Mouse (Mus musculus): ENCODE measurements around the gene Rhoc. TPM values are rescaled to one million over a fixed set of nuclear protein-coding genes. Genes with fewer than 3 reads are reported as not detected.
"Not testable (repeated sequence)": the region's sequence is repeated elsewhere in the genome, so short reads cannot be mapped to it uniquely, and the experiment has no call there.

The Rhoc gene
- polyA plus RNA-seq (2012; rRNA removed): 30.6 and 31.2 TPM in 2 replicates

DNA sequence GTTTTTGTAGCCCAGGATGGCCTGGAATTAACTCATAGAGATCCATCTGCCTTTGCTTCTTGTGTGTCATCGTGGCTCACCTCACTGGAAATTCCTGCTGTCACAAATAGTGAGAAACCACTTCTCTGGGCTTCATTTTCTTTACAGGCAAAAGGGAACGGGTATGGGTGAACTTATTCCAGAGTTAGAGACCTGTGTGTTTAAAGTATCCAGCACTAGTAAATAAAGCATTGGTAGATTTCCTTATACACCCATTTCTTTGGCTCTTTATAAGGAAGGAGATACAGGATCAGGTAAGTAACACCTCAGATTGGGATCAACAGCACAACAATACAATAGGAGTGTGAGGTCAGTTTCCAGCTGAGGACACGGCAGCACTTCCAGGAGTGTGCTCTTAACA, at the start of gene Rhoc:
Rhoc (plus strand) TSS at position 301 of the 400 bp plus-strand sequence.
- H3K4me3 ChIP-seq (replicated peaks; ENCODE audit: insufficient read depth, low read depth, low read length): peak within 1 kb of the TSS; percentile 54
- 49% methylated on average over 3 of the region's 3 CpGs for WGBS
- DNase-seq: no peak
- no peak for TF ChIP-seq POLR2A (IDR thresholded peaks at IDR 0.05; ENCODE audit: borderline replicate concordance, insufficient read depth, low read length)
- TF ChIP-seq CTCF (IDR thresholded peaks at IDR 0.05; ENCODE audit: borderline replicate concordance, insufficient read depth, low read depth, low read length): no peak
- H3K27me3 ChIP-seq (ENCODE audit: control insufficient read depth, insufficient read depth, low read length): peaks cover 2% of the 10 kb centered on the region; the same call in 1 of the 2 replicates
- peaks cover 3% of the 10 kb centered on the region; the same call in 1 of the 2 replicates for H3K4me1 ChIP-seq (ENCODE audit: control insufficient read depth, insufficient read depth, low read length)
- H3K27ac ChIP-seq (ENCODE audit: insufficient read depth, low read length): 0 out of 2 replicates have a peak within 1 kb of the TSS, but pooled peaks have one; percentile 50

DNA sequence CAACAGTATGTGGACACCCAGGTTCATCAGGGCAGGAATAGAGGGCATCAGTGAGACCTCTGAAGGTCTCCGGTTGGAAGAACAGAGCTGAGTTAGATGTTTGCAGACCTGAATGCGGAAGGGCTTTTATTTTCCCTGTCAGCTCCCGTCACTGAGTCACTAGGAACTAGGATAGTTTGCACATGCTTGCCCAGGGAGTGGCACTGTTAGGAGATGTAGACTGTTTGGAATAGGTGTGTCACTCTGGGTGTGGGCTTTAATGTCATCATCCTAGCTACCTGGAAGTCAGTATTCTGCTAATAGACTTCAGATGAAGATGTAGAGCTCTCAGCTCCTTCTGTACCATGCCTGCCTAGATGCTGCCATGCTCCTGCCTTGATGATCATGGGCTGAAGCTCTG, 46.2 kb upstream of the Rhoc start:
- H3K27me3 ChIP-seq (ENCODE audit: control insufficient read depth, insufficient read depth, low read length): no peaks in the 10 kb centered on the region; the same call in 1 of the 2 replicates
- H3K27ac ChIP-seq (ENCODE audit: insufficient read depth, low read length): no peak overlapping the region
- no peaks in the 10 kb centered on the region for H3K4me1 ChIP-seq (ENCODE audit: control insufficient read depth, insufficient read depth, low read length)
- H3K4me3 ChIP-seq (replicated peaks; ENCODE audit: insufficient read depth, low read depth, low read length): no peak overlapping the region
- TF ChIP-seq CTCF (IDR thresholded peaks at IDR 0.05; ENCODE audit: borderline replicate concordance, insufficient read depth, low read depth, low read length) (no peak), POLR2A (IDR thresholded peaks at IDR 0.05; ENCODE audit: borderline replicate concordance, insufficient read depth, low read length) (no peak)
- DNase-seq: no peak
- over 99% methylated on average over 3 of the region's 3 CpGs for WGBS

DNA sequence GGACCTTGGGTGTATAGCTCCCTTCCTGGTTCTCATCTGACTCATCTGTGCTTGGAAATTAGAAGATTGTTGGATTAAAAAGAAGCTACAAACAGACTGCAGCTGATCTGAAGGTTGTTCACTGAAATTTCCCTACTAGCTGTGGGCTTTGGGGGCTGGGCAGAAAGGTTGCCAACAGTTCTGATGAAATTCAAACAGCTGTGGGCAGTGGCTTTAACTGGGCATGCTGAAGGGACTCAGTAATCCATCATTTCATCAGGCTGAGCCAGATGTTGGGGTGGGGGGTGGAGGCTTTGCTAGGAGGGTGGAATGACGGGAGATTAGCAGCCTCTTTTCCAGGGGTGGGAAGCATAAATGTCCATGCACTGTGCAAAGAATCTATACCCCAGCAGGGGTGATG, 45.0 kb upstream of the Rhoc start:
- Histone ChIP-seq H3K27me3 (ENCODE audit: control insufficient read depth, insufficient read depth, low read length) (no peaks in the 10 kb centered on the region; the same call in 1 of the 2 replicates), H3K4me1 (ENCODE audit: control insufficient read depth, insufficient read depth, low read length) (no peaks in the 10 kb centered on the region), H3K27ac (ENCODE audit: insufficient read depth, low read length) (no peak overlapping the region), H3K4me3 (replicated peaks; ENCODE audit: insufficient read depth, low read depth, low read length) (no peak overlapping the region)
- WGBS: 38% methylated on average over 1 of the region's 1 CpGs
- TF ChIP-seq CTCF (IDR thresholded peaks at IDR 0.05; ENCODE audit: borderline replicate concordance, insufficient read depth, low read depth, low read length): no peak
- TF ChIP-seq POLR2A (IDR thresholded peaks at IDR 0.05; ENCODE audit: borderline replicate concordance, insufficient read depth, low read length): no peak
- DNase-seq: no peak

DNA sequence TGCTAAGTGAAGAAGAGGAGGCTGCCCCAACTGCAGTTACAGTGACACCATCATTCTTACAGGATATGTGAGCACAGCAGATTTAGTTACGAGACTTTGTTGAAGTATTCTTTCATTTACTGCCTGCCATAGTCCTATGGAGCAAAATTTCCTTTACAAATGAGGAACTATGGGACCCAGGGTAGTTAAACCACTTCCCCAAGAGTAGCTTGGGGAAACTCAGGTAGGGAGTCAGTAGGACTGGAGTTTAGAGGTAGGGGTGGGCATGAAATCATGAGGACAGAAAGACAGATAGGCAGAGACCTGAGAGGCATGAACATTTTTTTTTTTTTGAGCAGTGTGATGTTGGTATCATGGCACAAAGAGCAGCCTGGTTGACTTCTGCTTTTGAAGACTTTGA, 44.3 kb upstream of the Rhoc start:
- no peak for DNase-seq
- no peak overlapping the region for H3K4me3 ChIP-seq (replicated peaks; ENCODE audit: insufficient read depth, low read depth, low read length)
- H3K27me3 ChIP-seq (ENCODE audit: control insufficient read depth, insufficient read depth, low read length): no peaks in the 10 kb centered on the region; the same call in 1 of the 2 replicates
- H3K4me1 ChIP-seq (ENCODE audit: control insufficient read depth, insufficient read depth, low read length): no peaks in the 10 kb centered on the region
- no peak for TF ChIP-seq CTCF (IDR thresholded peaks at IDR 0.05; ENCODE audit: borderline replicate concordance, insufficient read depth, low read depth, low read length)
- TF ChIP-seq POLR2A (IDR thresholded peaks at IDR 0.05; ENCODE audit: borderline replicate concordance, insufficient read depth, low read length): no peak
- WGBS: 85% methylated on average over 1 of the region's 1 CpGs
- H3K27ac ChIP-seq (ENCODE audit: insufficient read depth, low read length): no peak overlapping the region

DNA sequence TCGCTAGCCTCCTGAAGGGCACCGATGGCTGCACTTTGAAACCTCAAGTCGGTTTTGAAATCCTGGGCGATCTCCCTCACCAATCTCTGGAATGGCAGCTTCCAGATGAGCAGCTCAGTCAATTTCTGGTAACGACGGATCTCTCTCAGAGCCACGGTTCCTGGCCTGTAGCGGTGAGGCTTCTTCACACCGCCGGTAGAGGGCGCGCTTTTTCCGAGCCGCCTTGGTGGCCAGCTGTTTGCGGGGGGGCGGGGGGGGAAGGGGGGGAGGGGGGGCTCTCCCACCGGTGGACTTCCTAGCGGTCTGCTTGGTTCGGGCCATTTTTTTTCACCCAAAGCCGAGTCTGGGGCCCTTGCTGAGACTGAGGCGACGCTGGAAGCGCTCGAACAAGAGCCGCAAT, 35.3 kb upstream of the Rhoc start:
- not testable (repeated sequence) for H3K4me3 ChIP-seq (replicated peaks; ENCODE audit: insufficient read depth, low read depth, low read length); H3K4me1 ChIP-seq (ENCODE audit: control insufficient read depth, insufficient read depth, low read length); H3K27me3 ChIP-seq (ENCODE audit: control insufficient read depth, insufficient read depth, low read length); DNase-seq; H3K27ac ChIP-seq (ENCODE audit: insufficient read depth, low read length)
- whole genome bisulfite sequencing: 18% methylated on average over 24 of the region's 25 CpGs

DNA sequence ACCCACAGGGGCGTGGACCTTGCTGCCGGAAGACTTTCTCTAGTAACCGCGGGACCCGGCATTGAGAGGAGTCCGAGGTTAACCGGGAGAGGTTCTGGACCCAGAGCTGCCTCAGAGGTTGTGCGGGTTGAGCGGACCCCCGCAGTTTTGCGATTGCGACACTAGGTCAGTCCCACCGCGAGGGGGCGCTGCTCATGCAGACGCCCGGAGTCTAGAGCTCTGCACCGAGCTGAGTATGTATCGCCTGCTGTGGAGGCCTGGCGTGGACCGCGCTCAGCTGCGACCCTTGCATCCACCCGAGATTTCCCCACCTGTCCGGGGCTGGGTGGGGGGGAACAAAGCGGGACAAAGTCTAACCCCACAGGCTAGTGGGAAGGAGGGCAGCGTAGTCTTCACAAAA, 29.8 kb upstream of the Rhoc start:
- TF ChIP-seq POLR2A (IDR thresholded peaks at IDR 0.05; ENCODE audit: borderline replicate concordance, insufficient read depth, low read length): no peak
- peak; percentile 69 for TF ChIP-seq CTCF (IDR thresholded peaks at IDR 0.05; ENCODE audit: borderline replicate concordance, insufficient read depth, low read depth, low read length)
- DNase-seq: peak; percentile 55 to 63
- Histone ChIP-seq H3K4me1 (ENCODE audit: control insufficient read depth, insufficient read depth, low read length) (no peaks in the 10 kb centered on the region), H3K27ac (ENCODE audit: insufficient read depth, low read length) (no peak overlapping the region), H3K4me3 (replicated peaks; ENCODE audit: insufficient read depth, low read depth, low read length) (peak overlapping the region; percentile 52), H3K27me3 (ENCODE audit: control insufficient read depth, insufficient read depth, low read length) (no peaks in the 10 kb centered on the region)
- WGBS: 2% methylated on average over 27 of the region's 27 CpGs

DNA sequence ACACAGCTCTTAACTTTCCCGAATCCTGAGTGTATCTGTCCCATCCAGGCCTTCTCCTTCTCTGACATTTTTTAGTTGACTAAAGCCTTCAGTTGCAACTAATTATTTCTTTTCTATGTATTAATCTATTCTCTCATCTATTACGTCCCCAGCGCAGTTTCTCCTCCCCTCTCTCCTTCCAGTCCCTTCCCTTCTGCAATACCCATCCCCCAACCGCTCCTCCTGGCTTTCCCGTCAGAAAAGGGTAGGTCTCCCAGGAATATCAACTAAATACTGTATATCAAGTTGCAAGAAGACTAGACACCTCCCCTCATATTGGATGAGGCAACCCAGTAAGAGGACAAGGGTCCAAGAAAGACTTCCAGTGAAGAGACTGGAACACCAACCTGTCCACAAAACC, 29.3 kb upstream of the Rhoc start:
- Histone ChIP-seq H3K4me3 (replicated peaks; ENCODE audit: insufficient read depth, low read depth, low read length) (no peak overlapping the region), H3K27ac (ENCODE audit: insufficient read depth, low read length) (no peak overlapping the region), H3K4me1 (ENCODE audit: control insufficient read depth, insufficient read depth, low read length) (no peaks in the 10 kb centered on the region), H3K27me3 (ENCODE audit: control insufficient read depth, insufficient read depth, low read length) (no peaks in the 10 kb centered on the region)
- TF ChIP-seq POLR2A (IDR thresholded peaks at IDR 0.05; ENCODE audit: borderline replicate concordance, insufficient read depth, low read length) (no peak), CTCF (IDR thresholded peaks at IDR 0.05; ENCODE audit: borderline replicate concordance, insufficient read depth, low read depth, low read length) (no peak)
- WGBS: 21% methylated on average over 5 of the region's 5 CpGs
- no peak for DNase-seq

DNA sequence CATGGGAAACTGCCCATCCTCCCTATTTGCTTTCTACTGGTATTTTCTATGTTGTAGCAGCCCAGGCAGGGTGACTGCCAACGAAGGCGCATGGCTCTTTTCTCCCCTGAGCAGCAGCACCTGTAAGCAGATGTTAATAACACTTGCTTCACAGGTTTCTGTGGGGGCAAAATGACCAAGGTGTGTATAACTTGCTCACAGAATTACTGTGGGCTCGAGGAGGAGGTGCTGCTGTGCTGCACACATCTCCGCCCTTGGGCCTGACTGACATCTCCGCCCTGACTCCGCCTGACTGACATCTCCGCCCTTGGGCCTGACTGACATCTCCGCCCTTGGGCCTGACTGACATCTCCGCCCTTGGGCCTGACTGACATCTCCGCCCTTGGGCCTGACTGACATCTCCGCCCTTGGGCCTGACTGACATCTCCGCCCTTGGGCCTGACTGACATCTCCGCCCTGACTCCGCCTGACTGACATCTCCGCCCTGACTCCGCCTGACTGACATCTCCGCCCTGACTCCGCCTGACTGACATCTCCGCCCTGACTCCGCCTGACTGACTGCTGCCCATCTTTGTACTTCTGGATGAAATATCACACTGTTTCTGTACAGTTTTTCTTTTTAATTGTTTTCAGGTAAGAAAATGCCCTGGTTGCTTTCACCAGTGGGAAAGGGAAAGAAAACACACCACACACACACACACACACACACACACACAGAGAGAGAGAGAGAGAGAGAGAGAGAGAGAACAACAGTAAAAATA, 25.9 kb upstream of the Rhoc start:
- H3K4me3 ChIP-seq (replicated peaks; ENCODE audit: insufficient read depth, low read depth, low read length); H3K27me3 ChIP-seq (ENCODE audit: control insufficient read depth, insufficient read depth, low read length); H3K4me1 ChIP-seq (ENCODE audit: control insufficient read depth, insufficient read depth, low read length); DNase-seq; H3K27ac ChIP-seq (ENCODE audit: insufficient read depth, low read length): not testable (repeated sequence)
- WGBS: 32% methylated on average over 20 of the region's 20 CpGs
